11 mouse cellular contexts compared by ENCODE assay signal in genomic region chr14:20319420-20319819, GRCm38 (mm10). TPM values are rescaled to one million over a fixed set of nuclear protein-coding genes. Genes with fewer than 3 reads are reported as not detected.
A peak's percentile ranks its signal among the peaks of the same experiment; 100 is the strongest.
DNase-seq lines count a peak whose midpoint lies in the region; ATAC-seq lines count a peak whose summit lies in the region.
"Had no signal": no experiment of that assay in that cellular context is flagged by ENCODE, and none has a peak within 500 bp of the region (broad histone marks: within the 10 kb centered on the region; RNA-seq: fewer than 3 reads in every experiment).

No protein-coding gene starts in this region.

- no peak overlapping the region for H3K27ac ChIP-seq in forebrain, embryonic 11.5 days (ENCODE audit: low read depth, low read length)
- no peak overlapping the region for H3K27ac ChIP-seq in forebrain, embryonic 13.5 days
- H3K27ac ChIP-seq in midbrain, embryonic 11.5 days (ENCODE audit: low read depth, low read length), result no peak overlapping the region
- H3K27ac ChIP-seq in midbrain, embryonic 16.5 days (ENCODE audit: low read length), result no peak overlapping the region

- DNase-seq in forebrain, embryonic 11.5 days (ENCODE audit: low spot score), result peak; percentile 60
- peak; percentile 92 for DNase-seq in midbrain, embryonic 11.5 days (ENCODE audit: low spot score, missing footprints)
- DNase-seq in cerebellum, adult 9-11 months, result peak; percentile 14
- DNase-seq in kidney, postnatal 36 days, result peak; percentile 14 to 79
- DNase-seq in thymus, postnatal 14 days, result peak; percentile 64

- H3K4me3 ChIP-seq in forebrain, embryonic 11.5 days (ENCODE audit: low read depth, low read length), result no peak overlapping the region
- no peak overlapping the region for H3K4me3 ChIP-seq in forebrain, embryonic 13.5 days
- H3K4me3 ChIP-seq in midbrain, embryonic 11.5 days (ENCODE audit: low read depth, low read length), result no peak overlapping the region
- no peak overlapping the region for H3K4me3 ChIP-seq in midbrain, embryonic 16.5 days (ENCODE audit: low read depth, low read length)
- H3K4me3 ChIP-seq: myocyte had no signal

- WGBS in forebrain, embryonic 11.5 days, result 73% methylated on average over 3 of the region's 3 CpGs
- WGBS in forebrain, embryonic 13.5 days, result 81% methylated on average over 3 of the region's 3 CpGs
- 73% methylated on average over 3 of the region's 3 CpGs for WGBS in midbrain, embryonic 11.5 days
- 72% methylated on average over 3 of the region's 3 CpGs for WGBS in midbrain, embryonic 16.5 days

- no peak overlapping the region for H3K9ac ChIP-seq in forebrain, embryonic 11.5 days (ENCODE audit: low read length)
- no peak overlapping the region for H3K9ac ChIP-seq in forebrain, embryonic 13.5 days
- no peak overlapping the region for H3K9ac ChIP-seq in midbrain, embryonic 11.5 days (ENCODE audit: low read length)
- H3K9ac ChIP-seq in midbrain, embryonic 16.5 days (ENCODE audit: low read depth, low read length), result no peak overlapping the region

- no peak for ATAC-seq in forebrain, embryonic 11.5 days (replicated peaks; ENCODE audit: low FRiP score)
- ATAC-seq in forebrain, embryonic 13.5 days, result no peak
- ATAC-seq in midbrain, embryonic 11.5 days (ENCODE audit: low FRiP score), result no peak
- no peak for ATAC-seq in midbrain, embryonic 16.5 days
- ATAC-seq in megakaryocyte progenitor cell, adult 5-6 weeks (replicated peaks; ENCODE audit: poor library complexity), result peak; percentile 72

- no peaks in the 10 kb centered on the region for H3K27me3 ChIP-seq in forebrain, embryonic 11.5 days (ENCODE audit: control insufficient read depth, insufficient read depth, low read length)
- H3K27me3 ChIP-seq in forebrain, embryonic 13.5 days, result no peaks in the 10 kb centered on the region
- no peaks in the 10 kb centered on the region for H3K27me3 ChIP-seq in midbrain, embryonic 11.5 days (ENCODE audit: control insufficient read depth, insufficient read depth, low read length)
- no peaks in the 10 kb centered on the region for H3K27me3 ChIP-seq in midbrain, embryonic 16.5 days (ENCODE audit: control insufficient read depth, insufficient read depth, low read depth, low read length)

- no peaks in the 10 kb centered on the region; the same call in 1 of the 2 replicates for H3K36me3 ChIP-seq in forebrain, embryonic 11.5 days (ENCODE audit: control insufficient read depth, insufficient read depth, low read length)
- peaks cover 63% of the 10 kb centered on the region for H3K36me3 ChIP-seq in forebrain, embryonic 13.5 days (ENCODE audit: poor library complexity, severe bottlenecking)
- H3K36me3 ChIP-seq in midbrain, embryonic 11.5 days (ENCODE audit: control insufficient read depth, insufficient read depth, low read length), result peaks cover 6% of the 10 kb centered on the region
- peaks cover 15% of the 10 kb centered on the region for H3K36me3 ChIP-seq in midbrain, embryonic 16.5 days (ENCODE audit: control insufficient read depth, insufficient read depth, low read length)

- no peaks in the 10 kb centered on the region for H3K4me1 ChIP-seq in forebrain, embryonic 11.5 days (replicated peaks; ENCODE audit: control insufficient read depth, insufficient read depth, low read length)
- H3K4me1 ChIP-seq in forebrain, embryonic 13.5 days, result no peaks in the 10 kb centered on the region
- no peaks in the 10 kb centered on the region for H3K4me1 ChIP-seq in midbrain, embryonic 11.5 days (ENCODE audit: control insufficient read depth, insufficient read depth, low read length)
- no peaks in the 10 kb centered on the region for H3K4me1 ChIP-seq in midbrain, embryonic 16.5 days (ENCODE audit: control insufficient read depth, insufficient read depth, low read length)

- H3K4me2 ChIP-seq in forebrain, embryonic 11.5 days (ENCODE audit: low read depth, low read length, severe bottlenecking), result no peak overlapping the region
- no peak overlapping the region for H3K4me2 ChIP-seq in forebrain, embryonic 13.5 days
- H3K4me2 ChIP-seq in midbrain, embryonic 11.5 days, result no peak overlapping the region
- H3K4me2 ChIP-seq in midbrain, embryonic 16.5 days (ENCODE audit: low read length), result no peak overlapping the region

- H3K9me3 ChIP-seq in forebrain, embryonic 11.5 days (ENCODE audit: control insufficient read depth, low read length), result no peaks in the 10 kb centered on the region
- H3K9me3 ChIP-seq in forebrain, embryonic 13.5 days (replicated peaks), result no peaks in the 10 kb centered on the region
- H3K9me3 ChIP-seq in midbrain, embryonic 11.5 days (ENCODE audit: control insufficient read depth, low read length), result no peaks in the 10 kb centered on the region
- no peaks in the 10 kb centered on the region for H3K9me3 ChIP-seq in midbrain, embryonic 16.5 days (replicated peaks; ENCODE audit: control insufficient read depth, low read length, poor library complexity, severe bottlenecking)

RNA-seq across cellular contexts. Expression of gene Nudt13, which starts 24.9 kb away (rescaled TPM):
- polyA plus RNA-seq in forebrain, embryonic 11.5 days (2014; fragmentation: Nextera tagmentation; extraction: Ambion mirVana), result 8.5 and 12.6 TPM in 2 replicates
- polyA plus RNA-seq in forebrain, embryonic 13.5 days (2015; fragmentation: Nextera tagmentation; extraction: Ambion mirVana), result 15.8 and 16.4 TPM in 2 replicates
- polyA plus RNA-seq in midbrain, embryonic 11.5 days (2014; fragmentation: Nextera tagmentation; extraction: Ambion mirVana), result 6.6 and 7.1 TPM in 2 replicates
- 13.9 and 16.3 TPM in 2 replicates for polyA plus RNA-seq in midbrain, embryonic 16.5 days (2015; fragmentation: Nextera tagmentation; extraction: Ambion mirVana)
- total RNA-seq in megakaryocyte progenitor cell, adult 5-6 weeks (2015), result 8.2 and 10.0 TPM in 2 replicates
- 10.8 and 11.9 TPM in 2 replicates for total RNA-seq in megakaryocyte progenitor cell, adult 5-6 weeks (2017)

RNA-seq across cellular contexts. Expression of gene Ecd, which starts 28.5 kb away (rescaled TPM):
- 77.9 and 78.5 TPM in 2 replicates for polyA plus RNA-seq in forebrain, embryonic 11.5 days (2014; fragmentation: Nextera tagmentation; extraction: Ambion mirVana)
- polyA plus RNA-seq in forebrain, embryonic 13.5 days (2015; fragmentation: Nextera tagmentation; extraction: Ambion mirVana), result 55.9 and 58.8 TPM in 2 replicates
- 73.3 and 74.8 TPM in 2 replicates for polyA plus RNA-seq in midbrain, embryonic 11.5 days (2014; fragmentation: Nextera tagmentation; extraction: Ambion mirVana)
- 47.9 and 49.1 TPM in 2 replicates for polyA plus RNA-seq in midbrain, embryonic 16.5 days (2015; fragmentation: Nextera tagmentation; extraction: Ambion mirVana)
- 44.2 and 45.9 TPM in 2 replicates for total RNA-seq in megakaryocyte progenitor cell, adult 5-6 weeks (2015)
- total RNA-seq in megakaryocyte progenitor cell, adult 5-6 weeks (2017), result 67.3 and 71.2 TPM in 2 replicates

RNA-seq across cellular contexts. Expression of gene Fam149b, which starts 28.5 kb away (rescaled TPM):
- polyA plus RNA-seq in forebrain, embryonic 11.5 days (2014; fragmentation: Nextera tagmentation; extraction: Ambion mirVana), result 59.5 and 60.8 TPM in 2 replicates
- 45.2 and 45.3 TPM in 2 replicates for polyA plus RNA-seq in forebrain, embryonic 13.5 days (2015; fragmentation: Nextera tagmentation; extraction: Ambion mirVana)
- 53.8 and 58.9 TPM in 2 replicates for polyA plus RNA-seq in midbrain, embryonic 11.5 days (2014; fragmentation: Nextera tagmentation; extraction: Ambion mirVana)
- 40.6 and 45.5 TPM in 2 replicates for polyA plus RNA-seq in midbrain, embryonic 16.5 days (2015; fragmentation: Nextera tagmentation; extraction: Ambion mirVana)
- total RNA-seq in megakaryocyte progenitor cell, adult 5-6 weeks (2015), result 21.1 and 30.8 TPM in 2 replicates
- 21.9 and 26.6 TPM in 2 replicates for total RNA-seq in megakaryocyte progenitor cell, adult 5-6 weeks (2017)

RNA-seq across cellular contexts. Expression of gene Kcnk16, which starts 50.4 kb away (rescaled TPM):
- not detected in 2 replicates for polyA plus RNA-seq in forebrain, embryonic 11.5 days (2014; fragmentation: Nextera tagmentation; extraction: Ambion mirVana)
- not detected in 2 replicates for polyA plus RNA-seq in forebrain, embryonic 13.5 days (2015; fragmentation: Nextera tagmentation; extraction: Ambion mirVana)
- polyA plus RNA-seq in midbrain, embryonic 11.5 days (2014; fragmentation: Nextera tagmentation; extraction: Ambion mirVana), result not detected in 2 replicates
- polyA plus RNA-seq in midbrain, embryonic 16.5 days (2015; fragmentation: Nextera tagmentation; extraction: Ambion mirVana), result not detected in 2 replicates
- not detected in 2 replicates for total RNA-seq in megakaryocyte progenitor cell, adult 5-6 weeks (2015)
- total RNA-seq in megakaryocyte progenitor cell, adult 5-6 weeks (2017), result not detected in 2 replicates
- total RNA-seq: ES-E14 had no signal
- polyA plus RNA-seq: heart, embryonic 16.5 days; myocyte had no signal

Comparison
In these comparisons a context has a peak if more than half of its experiments do, and no peak if none do; other contexts are left out.
1. DNase-seq: peak in every context shown above with its lines; median percentile 92 in midbrain, embryonic 11.5 days; 64 in thymus, postnatal 14 days; 60 in forebrain, embryonic 11.5 days; 46 in kidney, postnatal 36 days; 14 in cerebellum, adult 9-11 months.